Mouse (Mus musculus): ENCODE measurements at regions not wholly inside any gene's neighbourhood (a gene's known extent, or its start where the extent isn't known, plus 50 kb on each side); places are given as distances from the start of the nearest gene placed in this dataset.

DNA sequence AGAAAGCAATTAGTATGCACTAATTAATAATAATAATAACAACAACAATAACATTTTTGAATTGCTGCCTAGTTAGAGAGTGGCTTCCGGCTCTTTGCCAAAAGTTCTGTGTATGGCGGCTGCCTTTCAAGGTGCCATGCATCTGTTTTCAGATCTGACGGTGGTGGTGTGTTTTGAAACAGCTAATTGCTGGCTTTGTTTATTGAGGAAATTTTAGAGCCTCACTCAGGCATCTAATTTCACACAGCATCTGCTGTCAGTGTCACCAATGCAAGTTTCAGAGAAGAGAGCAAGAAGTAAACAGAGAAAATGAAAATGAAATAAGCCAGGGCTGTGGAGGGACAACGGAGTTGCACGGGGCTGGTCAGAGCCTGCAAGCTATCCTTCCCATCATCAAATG is 223.2 kb upstream of the Mki67 start:
- TF ChIP-seq CTCF (IDR thresholded peaks at IDR 0.05; ENCODE audit: borderline replicate concordance, insufficient read depth, low read length): no peak
- Histone ChIP-seq H3K4me3 (ENCODE audit: insufficient read depth, low read length) (no peak overlapping the region), H3K27ac (ENCODE audit: insufficient read depth, low read length) (no peak overlapping the region), H3K4me1 (ENCODE audit: control insufficient read depth, insufficient read depth, low read length) (no peaks in the 10 kb centered on the region)

DNA sequence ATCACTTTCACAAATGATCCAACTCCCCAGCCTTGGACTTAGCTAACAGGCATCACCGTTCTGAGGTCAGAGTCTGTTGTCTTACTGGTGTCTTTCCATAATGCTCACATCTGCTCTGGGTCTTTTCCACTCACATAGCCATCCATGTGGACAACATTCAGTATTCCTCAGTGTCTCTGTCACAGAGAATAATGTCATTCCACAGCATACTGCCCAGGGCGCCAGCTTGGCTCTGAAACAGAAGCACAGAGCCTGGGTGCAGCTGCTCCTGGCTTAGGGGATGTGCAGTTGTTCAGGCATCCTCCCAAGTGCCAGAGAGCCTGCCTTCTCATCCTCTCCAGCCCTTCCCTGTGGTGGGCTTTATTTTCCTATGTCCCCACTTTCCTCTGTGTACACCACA is 226.7 kb upstream of the Mki67 start:
- no peak overlapping the region for H3K4me3 ChIP-seq (ENCODE audit: insufficient read depth, low read length)
- H3K4me1 ChIP-seq (ENCODE audit: control insufficient read depth, insufficient read depth, low read length): no peaks in the 10 kb centered on the region; the same call in 1 of the 2 replicates
- no peak for TF ChIP-seq CTCF (IDR thresholded peaks at IDR 0.05; ENCODE audit: borderline replicate concordance, insufficient read depth, low read length)
- no peak for TF ChIP-seq POLR2A (IDR thresholded peaks at IDR 0.05; ENCODE audit: low read depth, low read length)
- H3K27ac ChIP-seq (ENCODE audit: insufficient read depth, low read length): no peak overlapping the region

DNA sequence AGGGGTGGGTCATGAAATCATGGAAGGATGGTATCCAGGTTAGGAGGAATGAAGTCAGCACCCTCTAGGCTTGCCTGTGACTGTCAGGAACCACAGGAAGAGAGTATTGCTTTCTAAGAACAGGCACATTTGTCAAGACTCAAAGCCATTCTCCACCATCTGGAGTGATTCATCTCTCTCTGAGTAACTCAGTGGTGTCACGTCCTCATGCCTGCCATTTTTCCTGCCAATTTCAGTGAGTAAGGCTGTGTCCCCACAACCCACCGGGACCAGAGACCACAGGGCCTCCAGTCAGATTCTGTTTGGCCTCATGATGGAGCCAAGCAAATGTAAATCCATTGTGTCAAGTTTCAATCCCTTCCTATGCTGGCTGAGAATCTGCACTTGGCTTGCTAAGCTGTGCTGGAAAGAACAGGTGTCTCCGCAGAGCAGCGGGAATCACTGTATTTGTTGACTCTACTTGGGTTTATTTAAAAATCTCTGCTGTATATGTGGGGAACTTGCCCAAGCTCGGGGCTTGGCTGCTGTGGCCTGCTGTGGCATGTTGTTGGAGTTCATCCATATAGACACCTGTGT is 230.0 kb upstream of the Mki67 start:
- Histone ChIP-seq H3K4me3 (ENCODE audit: insufficient read depth, low read length) (no peak overlapping the region), H3K27ac (ENCODE audit: insufficient read depth, low read length) (no peak overlapping the region), H3K4me1 (ENCODE audit: control insufficient read depth, insufficient read depth, low read length) (no peaks in the 10 kb centered on the region; the same call in 1 of the 2 replicates)
- TF ChIP-seq CTCF (IDR thresholded peaks at IDR 0.05; ENCODE audit: borderline replicate concordance, insufficient read depth, low read length): no peak
- TF ChIP-seq POLR2A (IDR thresholded peaks at IDR 0.05; ENCODE audit: low read depth, low read length): no peak

DNA sequence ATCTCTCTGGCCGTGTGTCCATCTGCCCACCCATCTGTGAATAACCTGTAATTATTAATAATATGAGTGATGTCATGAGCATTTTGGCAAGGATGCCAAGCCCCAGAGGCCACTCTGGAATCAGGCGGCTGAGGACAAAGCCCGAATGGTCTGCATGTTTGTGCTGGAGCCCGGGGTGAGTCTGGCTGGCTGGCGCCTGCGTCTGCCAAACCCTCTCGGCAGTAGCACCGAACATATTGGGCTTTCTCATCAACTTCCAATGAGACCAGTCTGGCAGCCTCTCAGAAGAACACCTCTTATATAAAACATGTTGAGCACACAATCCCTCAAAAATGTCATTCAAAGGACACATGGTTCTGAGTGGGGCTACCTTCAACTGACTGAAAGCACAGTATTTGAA is 244.9 kb upstream of the Mki67 start:
- TF ChIP-seq CTCF (IDR thresholded peaks at IDR 0.05; ENCODE audit: borderline replicate concordance, insufficient read depth, low read length): no peak
- no peak for TF ChIP-seq POLR2A (IDR thresholded peaks at IDR 0.05; ENCODE audit: low read depth, low read length)
- no peak overlapping the region for H3K27ac ChIP-seq (ENCODE audit: insufficient read depth, low read length)
- H3K4me1 ChIP-seq (ENCODE audit: control insufficient read depth, insufficient read depth, low read length): no peaks in the 10 kb centered on the region
- no peak overlapping the region for H3K4me3 ChIP-seq (ENCODE audit: insufficient read depth, low read length)

DNA sequence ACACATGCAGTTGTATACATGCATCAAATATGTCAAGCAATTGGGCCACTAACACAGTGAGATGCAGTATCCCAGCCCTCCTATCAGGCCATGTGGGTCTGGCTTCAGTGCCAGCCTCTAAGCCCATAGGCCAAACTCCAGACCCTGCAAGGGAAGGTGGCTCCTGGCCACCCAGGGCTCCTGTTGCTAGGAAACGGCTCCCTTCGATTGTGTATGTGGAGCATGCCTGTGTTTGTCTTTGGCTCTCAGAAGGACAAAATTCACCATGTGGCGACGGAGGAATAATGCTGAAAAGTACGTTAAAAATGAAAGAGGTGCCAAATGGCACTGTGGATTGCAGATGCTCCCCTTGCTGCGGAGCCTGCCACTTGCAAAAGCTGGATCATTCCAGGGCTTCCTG is 249.4 kb upstream of the Mki67 start:
- TF ChIP-seq POLR2A (IDR thresholded peaks at IDR 0.05; ENCODE audit: low read depth, low read length): no peak
- no peak for TF ChIP-seq CTCF (IDR thresholded peaks at IDR 0.05; ENCODE audit: borderline replicate concordance, insufficient read depth, low read length)
- H3K4me1 ChIP-seq (ENCODE audit: control insufficient read depth, insufficient read depth, low read length): no peaks in the 10 kb centered on the region
- no peak overlapping the region for H3K4me3 ChIP-seq (ENCODE audit: insufficient read depth, low read length)
- H3K27ac ChIP-seq (ENCODE audit: insufficient read depth, low read length): no peak overlapping the region

DNA sequence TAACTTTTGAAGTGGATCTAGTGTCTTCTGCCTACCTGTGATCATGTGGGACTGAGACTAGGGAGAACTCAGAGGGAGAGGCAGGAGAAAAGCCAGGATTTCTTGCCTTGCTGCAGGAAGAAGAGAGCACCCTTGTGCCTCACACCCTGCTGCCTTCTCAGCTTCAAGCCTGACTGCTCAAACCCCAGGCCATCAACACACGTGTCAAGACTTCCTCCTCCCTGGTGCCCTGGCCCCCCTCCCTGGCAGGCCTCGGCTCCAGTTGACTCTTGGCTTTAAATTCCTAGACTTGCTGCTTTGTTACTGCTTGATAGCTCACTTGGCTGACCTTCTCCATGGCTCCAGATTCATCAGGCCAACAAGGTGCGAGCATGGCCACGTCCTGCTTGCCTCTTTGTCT is 250.1 kb upstream of the Mki67 start:
- Histone ChIP-seq H3K4me1 (ENCODE audit: control insufficient read depth, insufficient read depth, low read length) (no peaks in the 10 kb centered on the region), H3K27ac (ENCODE audit: insufficient read depth, low read length) (no peak overlapping the region), H3K4me3 (ENCODE audit: insufficient read depth, low read length) (no peak overlapping the region)
- TF ChIP-seq POLR2A (IDR thresholded peaks at IDR 0.05; ENCODE audit: low read depth, low read length) (no peak), CTCF (IDR thresholded peaks at IDR 0.05; ENCODE audit: borderline replicate concordance, insufficient read depth, low read length) (no peak)

DNA sequence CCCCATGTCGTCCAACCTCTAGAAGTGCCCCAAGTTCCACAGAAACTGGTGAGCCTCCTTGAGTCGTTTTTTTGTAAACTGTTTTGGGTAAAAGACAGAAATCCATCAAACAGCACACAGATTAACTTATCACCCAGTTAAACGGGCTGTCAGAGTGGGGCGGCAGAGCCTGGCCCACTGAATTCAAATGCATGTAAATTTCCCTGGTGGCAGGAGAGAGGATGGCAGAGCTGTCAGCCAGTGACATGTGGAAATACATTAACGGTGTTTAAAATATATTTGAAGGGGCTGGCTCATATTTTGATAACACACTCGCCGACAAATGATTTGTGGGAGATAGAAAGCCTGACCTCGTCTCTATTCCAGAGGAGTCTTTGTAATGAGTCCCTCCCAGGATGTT is 252.5 kb upstream of the Mki67 start:
- H3K27ac ChIP-seq (ENCODE audit: insufficient read depth, low read length): no peak overlapping the region
- no peaks in the 10 kb centered on the region for H3K4me1 ChIP-seq (ENCODE audit: control insufficient read depth, insufficient read depth, low read length)
- TF ChIP-seq CTCF (IDR thresholded peaks at IDR 0.05; ENCODE audit: borderline replicate concordance, insufficient read depth, low read length) (no peak), POLR2A (IDR thresholded peaks at IDR 0.05; ENCODE audit: low read depth, low read length) (no peak)
- no peak overlapping the region for H3K4me3 ChIP-seq (ENCODE audit: insufficient read depth, low read length)

DNA sequence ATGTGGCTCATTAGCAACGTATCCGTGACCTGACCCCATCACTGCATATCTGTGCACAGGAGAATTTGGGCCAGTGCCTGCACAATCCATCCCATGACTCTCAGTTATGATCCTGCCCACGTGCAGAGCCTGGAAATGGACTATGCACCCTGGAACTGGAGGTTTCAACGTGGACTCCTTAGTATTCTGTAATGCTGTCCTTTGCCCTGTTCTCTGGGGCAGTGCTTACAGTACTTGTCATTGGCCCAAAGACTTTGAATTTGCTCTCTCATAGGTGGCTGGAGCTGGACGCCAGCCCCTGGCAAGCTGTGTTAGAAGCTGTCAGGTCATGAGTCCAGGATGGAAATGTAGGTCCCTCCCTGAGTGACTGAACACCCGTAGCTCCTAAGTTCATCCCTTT is 269.9 kb upstream of the Mki67 start:
- Histone ChIP-seq H3K27ac (ENCODE audit: insufficient read depth, low read length) (no peak overlapping the region), H3K4me1 (ENCODE audit: control insufficient read depth, insufficient read depth, low read length) (peaks cover 6% of the 10 kb centered on the region; the same call in 1 of the 2 replicates), H3K4me3 (ENCODE audit: insufficient read depth, low read length) (no peak overlapping the region)
- TF ChIP-seq POLR2A (IDR thresholded peaks at IDR 0.05; ENCODE audit: low read depth, low read length) (no peak), CTCF (IDR thresholded peaks at IDR 0.05; ENCODE audit: borderline replicate concordance, insufficient read depth, low read length) (no peak)

DNA sequence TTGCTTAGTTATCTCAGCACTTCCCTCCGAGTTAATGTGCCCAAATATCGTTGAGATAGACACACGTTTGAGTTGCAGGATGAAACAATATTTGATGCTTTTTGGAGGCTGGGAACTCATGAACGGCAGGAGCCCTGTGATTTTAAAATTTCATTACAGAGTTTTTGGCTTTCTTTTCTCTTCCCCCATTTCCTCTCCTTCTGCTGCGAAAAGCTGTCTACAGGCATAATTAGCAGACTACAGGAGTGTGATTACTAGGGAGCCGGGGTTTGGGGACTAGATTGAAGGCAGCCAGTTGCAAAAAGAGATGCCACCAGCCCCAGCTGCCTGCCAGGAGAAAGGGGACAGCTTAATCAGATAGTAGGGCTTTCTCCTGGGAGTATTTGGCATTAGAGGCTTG is 274.2 kb upstream of the Mki67 start:
- TF ChIP-seq POLR2A (IDR thresholded peaks at IDR 0.05; ENCODE audit: low read depth, low read length): no peak
- H3K27ac ChIP-seq (ENCODE audit: insufficient read depth, low read length): no peak overlapping the region
- peaks cover 6% of the 10 kb centered on the region; the same call in 1 of the 2 replicates for H3K4me1 ChIP-seq (ENCODE audit: control insufficient read depth, insufficient read depth, low read length)
- H3K4me3 ChIP-seq (ENCODE audit: insufficient read depth, low read length): no peak overlapping the region

DNA sequence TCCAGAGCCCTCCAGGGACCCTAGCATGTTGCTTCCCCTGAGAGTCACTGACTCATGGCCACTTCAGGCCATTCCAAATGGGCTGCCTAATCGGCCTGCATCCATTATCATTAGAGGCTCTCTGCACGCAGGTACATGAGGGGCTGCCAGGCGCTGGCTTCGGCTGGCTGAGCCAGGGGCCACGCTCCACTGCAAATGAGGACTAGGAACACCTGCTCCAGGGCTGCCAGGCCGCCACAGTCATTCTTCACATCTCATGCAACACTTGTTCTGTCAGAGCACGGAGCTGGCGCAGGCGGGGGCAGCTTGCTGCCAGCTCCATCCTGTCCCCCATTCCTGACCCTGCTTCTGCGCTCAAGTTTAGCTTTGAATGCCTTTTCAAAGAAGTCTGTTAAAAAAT is 280.7 kb upstream of the Mki67 start:
- no peak overlapping the region for H3K27ac ChIP-seq (ENCODE audit: insufficient read depth, low read length)
- H3K4me1 ChIP-seq (ENCODE audit: control insufficient read depth, insufficient read depth, low read length): peaks cover 9% of the 10 kb centered on the region
- TF ChIP-seq POLR2A (IDR thresholded peaks at IDR 0.05; ENCODE audit: low read depth, low read length) (no peak), CTCF (IDR thresholded peaks at IDR 0.05; ENCODE audit: borderline replicate concordance, insufficient read depth, low read length) (no peak)
- H3K4me3 ChIP-seq (ENCODE audit: insufficient read depth, low read length): no peak overlapping the region

DNA sequence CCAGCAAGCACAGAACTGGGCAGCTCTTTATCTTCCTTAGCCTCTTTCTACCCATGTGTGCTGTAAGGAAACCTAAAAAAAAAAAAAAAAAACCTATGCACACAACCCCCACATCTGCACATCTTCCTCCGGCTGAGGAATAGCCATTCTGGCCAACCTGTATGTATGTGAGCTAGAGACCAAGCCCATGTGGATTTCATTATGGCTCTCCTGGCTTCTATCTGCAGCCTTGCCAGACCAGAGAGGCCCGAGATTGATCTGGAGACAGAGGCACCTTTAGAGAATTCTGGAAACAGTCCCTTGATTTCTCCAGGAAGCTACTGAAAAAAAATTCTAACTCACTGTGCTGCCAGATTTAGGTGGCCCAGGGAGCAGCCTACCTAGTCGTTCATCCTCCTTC is 281.5 kb upstream of the Mki67 start:
- no peak overlapping the region for H3K4me3 ChIP-seq (ENCODE audit: insufficient read depth, low read length)
- peaks cover 12% of the 10 kb centered on the region for H3K4me1 ChIP-seq (ENCODE audit: control insufficient read depth, insufficient read depth, low read length)
- TF ChIP-seq POLR2A (IDR thresholded peaks at IDR 0.05; ENCODE audit: low read depth, low read length): no peak
- no peak for TF ChIP-seq CTCF (IDR thresholded peaks at IDR 0.05; ENCODE audit: borderline replicate concordance, insufficient read depth, low read length)
- no peak overlapping the region for H3K27ac ChIP-seq (ENCODE audit: insufficient read depth, low read length)

Measured in embryonic fibroblast, embryonic 13.5 days (primary cell).